Mouse (Mus musculus) megakaryocyte progenitor cell, adult 5-6 weeks (primary cell): ENCODE results near the gene Slain1. TPM values are rescaled to one million over a fixed set of nuclear protein-coding genes. Genes with fewer than 3 reads are reported as not detected.
"Not testable (repeated sequence)": the region's sequence is repeated elsewhere in the genome, so short reads cannot be mapped to it uniquely, and the experiment has no call there.

Experiments
- ATAC-seq: replicated peaks from 2 replicates; pipeline ENCODE4 v1.8.0; 2016; ENCODE audit warnings: mild to moderate bottlenecking, moderate TSS enrichment, inconsistent platforms; ENCODE audit not compliant: poor library complexity
- total RNA-seq, 2 experiments: library from RNA; stranded (forward) in 1 of 2; stranded (reverse) in 1 of 2; fragments of 157-497, 149-512 nt in 1 of 2; fragments of 200-1000 nt in 1 of 2; gene quantifications; 2 replicates each; pipeline versions ENCODE4 v1.2.3 to v1.2.4; 2015 to 2017

Gene Slain1
- total RNA-seq, 2 experiments from 2014 or later: 7.2 to 9.7 TPM

DNA sequence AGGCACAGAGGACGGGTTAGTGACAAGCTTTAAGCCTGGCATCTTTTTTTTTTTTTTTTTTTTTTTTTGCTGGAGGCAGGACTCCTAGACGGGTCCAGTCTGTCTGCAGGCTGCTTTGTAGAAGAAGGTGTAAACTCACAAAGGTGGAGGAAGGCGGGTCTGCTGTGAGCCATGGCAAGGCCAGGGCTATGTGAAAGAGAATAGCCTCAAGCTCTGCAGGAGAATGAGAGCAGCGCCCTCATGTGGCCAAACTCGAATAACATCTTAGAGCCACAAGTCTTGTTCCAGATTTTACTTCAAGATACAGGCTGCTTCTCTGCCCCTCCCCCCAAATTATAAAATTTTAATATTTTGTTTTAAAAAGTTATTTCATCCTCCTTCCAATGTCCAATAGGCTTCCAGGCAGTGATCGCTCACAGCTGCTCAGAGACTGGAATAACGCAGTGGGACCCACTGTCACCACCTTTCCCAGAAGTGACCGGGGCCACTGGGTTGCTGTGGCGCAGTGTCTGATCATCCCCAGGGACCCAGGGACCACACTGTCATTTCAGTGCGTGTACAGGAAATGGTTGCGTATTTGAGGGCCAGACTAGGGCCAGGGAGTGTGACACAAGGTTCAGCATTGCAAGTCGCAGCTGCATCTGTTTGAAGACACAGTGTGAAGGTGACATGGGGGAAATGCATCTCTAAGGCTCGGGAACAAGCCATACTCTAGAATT, 70.8 kb downstream of the Slain1 start:
- ATAC-seq: peak; percentile 45

DNA sequence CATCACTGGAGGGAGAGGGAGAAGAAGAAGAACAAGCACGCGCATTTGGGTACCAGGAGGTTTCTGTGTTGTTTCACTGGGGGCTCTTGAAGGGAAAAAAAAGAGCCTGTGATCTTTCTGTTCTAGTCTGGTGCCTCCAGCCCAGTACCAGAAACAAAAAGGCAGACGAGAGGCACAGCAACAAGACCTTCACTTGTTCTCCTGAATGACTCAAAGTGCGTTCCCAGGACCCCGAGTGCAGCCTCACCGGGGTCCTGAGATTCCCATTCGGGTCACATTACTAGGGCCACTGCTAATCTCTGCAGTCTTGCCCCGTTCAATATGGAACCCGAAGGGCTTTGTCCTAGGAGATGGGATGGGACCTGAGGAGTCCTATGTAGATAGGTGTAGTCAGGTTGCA, 73.3 kb downstream of the Slain1 start:
- ATAC-seq: no peak

DNA sequence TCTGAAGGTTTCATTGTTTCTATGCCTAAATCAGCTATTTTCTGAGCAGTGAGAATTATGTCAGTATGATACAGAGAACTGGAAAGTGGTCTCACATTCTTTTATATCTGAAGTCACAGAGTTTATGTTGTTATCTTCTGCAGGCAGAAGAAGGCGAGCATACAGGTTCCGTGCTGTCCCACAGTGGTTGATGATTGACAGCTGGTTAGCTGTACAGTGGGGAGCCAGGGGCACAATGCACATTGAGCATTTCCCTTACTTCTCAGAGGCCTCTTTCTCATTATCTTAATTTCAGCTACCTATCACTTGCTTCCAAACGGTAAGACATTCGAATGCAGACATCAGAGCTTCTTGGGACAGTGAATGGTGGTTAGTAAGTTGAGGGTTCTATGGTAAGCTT, 73.8 kb downstream of the Slain1 start:
- ATAC-seq: 0 out of 2 replicates have a peak, but pooled peaks have one; percentile 11

DNA sequence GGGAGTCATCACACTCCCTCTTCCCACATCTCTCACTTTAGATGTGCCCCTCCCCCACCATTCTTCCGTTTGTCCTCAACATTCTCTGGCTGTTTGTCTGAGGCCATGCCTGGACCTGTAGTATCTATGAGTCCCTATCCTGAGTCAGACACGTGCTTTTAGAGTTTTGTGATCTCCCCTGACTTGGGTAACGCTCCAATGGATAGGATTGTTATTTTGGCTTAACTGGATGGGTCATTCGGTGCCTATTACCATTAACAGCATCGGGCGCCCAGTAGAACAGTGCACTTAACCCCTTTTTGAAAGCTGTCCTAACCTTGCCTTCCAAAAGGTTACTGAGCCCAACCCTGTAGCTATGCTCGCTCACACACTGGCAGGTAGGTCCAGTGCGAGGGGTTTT, 78.5 kb downstream of the Slain1 start:
- no peak for ATAC-seq

DNA sequence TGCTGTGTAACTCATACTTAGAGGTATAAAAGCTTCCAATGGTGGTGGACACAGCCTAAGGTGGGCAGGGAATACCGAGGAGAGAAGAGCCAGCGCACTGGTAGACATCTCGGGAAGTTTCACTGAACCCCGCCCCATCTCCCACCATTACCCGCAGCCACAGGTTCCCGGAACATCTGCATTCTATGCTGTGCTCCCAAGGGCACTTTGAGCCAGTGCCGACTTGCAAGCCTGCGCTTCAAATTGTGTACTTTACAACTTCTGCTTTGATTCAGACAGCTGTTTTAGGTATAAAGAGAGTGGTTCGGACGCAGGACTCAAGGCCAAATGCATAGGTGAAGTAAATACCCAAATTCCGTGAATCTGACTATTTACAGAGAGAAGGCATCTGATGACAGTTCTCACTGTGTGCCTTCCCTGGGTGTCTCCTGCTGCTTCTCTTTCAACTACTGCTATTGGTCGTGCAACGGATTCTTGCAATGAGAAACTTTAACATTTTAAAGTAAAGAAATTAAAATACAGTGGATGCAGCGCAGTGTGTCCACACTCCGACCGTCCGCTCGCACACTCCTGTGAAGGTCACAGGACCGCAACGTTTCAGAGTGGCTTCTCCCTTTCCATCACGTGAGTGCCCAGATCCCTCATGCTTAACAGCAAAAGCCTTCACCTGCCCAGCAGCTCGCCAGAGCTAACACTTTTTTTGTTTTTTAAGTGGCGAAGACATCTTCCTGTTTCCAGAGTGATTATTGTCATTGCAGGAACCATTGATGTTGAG, 79.1 kb downstream of the Slain1 start:
- ATAC-seq: no peak

DNA sequence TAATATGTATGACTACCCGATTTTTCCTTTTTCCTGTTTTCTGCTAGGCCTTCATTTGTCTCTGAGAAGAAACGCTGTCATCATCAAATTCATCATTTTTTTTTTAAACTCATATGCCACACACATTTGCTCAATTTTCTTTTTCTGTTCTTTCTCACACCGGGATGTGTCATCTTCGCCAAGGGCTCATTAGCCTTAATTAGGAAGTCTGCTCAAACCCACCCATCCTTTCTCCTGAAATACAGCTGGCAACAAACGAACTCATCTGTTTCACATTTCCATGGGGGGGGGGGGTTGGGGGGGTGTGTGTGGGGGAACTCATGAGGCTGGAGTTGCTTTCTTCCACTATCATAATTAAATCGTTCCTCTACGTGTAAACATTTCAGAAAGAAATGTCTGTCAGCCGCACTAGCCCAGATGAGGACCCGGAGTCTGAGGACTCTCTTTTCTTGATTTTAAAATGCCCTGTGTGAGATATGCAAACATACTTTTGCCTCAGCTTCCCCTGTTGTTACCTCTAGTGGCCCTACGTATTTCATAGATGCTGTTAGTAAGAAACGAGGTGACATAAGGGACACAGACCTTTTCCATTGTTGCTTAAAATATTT, 79.8 kb downstream of the Slain1 start:
- no peak for ATAC-seq

DNA sequence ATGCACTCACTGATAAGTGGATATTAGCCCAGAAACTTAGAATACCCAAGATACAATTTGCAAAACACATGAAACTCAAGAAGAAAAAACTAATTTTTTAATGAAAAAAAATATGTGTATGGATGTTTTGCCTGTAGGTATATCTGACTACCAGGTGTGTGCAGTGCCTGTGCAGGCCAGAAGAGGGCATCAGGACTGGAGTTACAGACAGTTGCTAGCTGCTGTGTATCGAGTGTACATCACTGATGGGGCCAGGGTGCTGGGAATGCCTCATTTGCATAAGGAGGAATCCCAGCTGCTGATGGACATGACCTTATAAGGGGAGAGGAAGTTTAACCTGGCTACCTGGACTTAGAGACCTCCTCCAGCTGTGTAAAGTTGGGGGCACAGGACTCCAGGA, 82.6 kb downstream of the Slain1 start:
- ATAC-seq: peak; percentile 61; the same call in 1 of the 2 replicates

DNA sequence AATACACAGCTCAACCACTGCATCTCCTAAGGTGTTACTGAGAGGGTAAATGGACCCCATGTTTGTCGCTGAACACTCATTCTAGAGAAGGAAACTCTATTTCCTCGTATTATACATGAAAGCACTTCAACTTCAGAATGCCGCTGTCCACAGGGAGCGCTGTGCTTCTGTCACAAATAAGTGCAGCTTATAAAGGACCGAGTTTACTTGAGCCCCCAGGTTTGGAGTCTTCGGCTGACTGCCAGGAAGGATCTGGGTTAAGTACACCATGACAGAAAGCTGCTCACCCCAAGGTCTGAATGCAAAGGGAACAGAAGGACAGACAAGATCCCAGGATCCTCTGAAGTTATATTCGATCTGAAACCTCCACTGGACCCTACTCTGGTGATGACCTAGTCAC, 91.2 kb downstream of the Slain1 start:
- no peak for ATAC-seq

DNA sequence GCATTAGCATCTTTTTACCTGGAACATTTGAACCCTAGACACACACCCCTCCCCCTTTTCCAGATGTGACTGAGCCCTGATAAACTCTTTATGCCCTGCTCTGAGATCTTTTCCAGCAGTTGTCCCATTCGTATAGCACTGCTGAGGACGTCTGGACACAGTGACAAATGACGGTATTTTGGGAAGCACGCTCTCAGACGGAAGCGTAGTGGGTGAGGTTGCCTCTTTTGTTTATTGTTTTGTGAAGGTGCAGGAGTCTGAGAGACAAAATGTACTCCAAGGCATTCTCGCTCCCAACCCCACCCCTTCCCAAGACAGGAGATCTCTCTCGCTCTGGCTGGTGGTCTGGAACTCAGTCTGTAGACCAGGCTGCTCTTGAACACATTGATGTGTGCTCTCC, 92.1 kb downstream of the Slain1 start:
- no peak for ATAC-seq

DNA sequence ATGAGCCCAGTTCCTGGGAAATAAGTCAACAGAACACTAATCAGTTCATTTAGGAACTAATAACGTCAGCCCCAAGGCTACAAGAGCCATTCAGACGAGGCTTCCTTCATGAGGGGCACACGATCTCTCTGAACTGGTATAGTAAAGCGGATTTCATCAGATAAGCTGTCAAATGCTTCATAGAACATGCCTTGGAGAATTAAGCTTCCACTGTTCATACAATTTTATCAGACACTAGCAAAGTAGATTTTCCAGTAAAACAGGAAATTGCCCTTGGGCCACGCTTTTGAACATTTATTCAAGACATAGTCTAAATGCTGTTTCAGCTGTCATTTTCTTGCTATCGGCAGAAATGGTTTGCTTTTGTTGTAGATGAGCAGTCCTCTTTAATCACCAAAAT, 97.3 kb downstream of the Slain1 start:
- 0 out of 2 replicates have a peak, but pooled peaks have one; percentile 20 for ATAC-seq

DNA sequence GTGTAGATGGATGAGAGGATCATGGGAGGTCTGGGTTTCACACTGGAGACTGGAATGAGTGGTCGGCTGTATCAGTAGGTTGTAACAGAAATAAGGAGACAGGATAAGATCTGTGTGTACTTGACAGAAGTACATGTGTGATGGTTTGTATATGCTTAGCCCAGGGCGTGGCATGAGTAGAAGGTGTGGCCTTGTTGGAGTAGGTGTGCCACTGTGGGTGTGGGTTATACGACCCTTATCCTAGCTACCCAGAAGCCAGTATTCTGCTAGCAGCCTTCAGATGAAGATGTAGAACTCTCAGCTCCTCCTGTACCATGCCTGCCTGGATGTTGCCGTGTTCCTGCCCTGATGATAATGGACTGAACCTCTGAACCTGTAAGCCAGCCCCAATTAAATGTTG, 100.6 kb downstream of the Slain1 start:
- not testable (repeated sequence) for ATAC-seq

DNA sequence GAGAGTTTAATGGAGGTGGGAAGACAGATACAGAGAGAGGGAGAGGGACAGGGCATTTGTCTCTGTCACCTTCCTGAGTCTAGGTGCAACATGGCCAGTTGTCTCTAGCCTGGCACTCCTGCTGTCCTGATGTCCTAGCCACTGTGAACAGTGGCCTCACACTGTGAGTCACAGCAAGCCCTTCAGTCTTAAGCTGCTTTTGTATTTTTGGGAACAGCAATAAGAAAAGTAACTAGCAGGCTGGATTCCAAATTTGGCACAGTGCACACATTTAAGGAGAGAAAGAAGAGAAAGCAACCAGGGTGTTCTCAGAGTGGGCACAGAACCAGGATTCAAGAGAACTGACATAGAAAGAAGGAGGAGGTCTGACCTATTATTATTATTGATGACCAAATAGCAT, 101.4 kb downstream of the Slain1 start:
- ATAC-seq: no peak

DNA sequence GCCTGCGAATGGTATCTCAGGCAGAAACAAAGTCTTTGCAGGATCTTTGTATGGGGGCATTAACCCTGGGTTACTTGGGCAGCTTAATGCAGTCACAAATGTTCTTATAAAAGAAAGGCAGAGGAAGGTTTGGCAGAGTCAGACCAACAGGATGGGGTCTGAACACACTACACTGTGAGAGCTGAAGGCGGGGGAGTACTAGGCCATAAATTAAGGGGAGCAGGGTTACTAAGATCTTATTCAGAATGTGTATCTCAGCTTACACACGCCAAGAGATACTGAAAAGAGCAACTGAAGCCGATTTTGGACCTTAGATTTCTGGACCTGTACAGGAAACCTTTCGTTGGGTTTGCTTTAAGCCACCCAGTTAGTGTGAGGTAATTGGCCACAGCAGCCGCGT, 102.7 kb downstream of the Slain1 start:
- ATAC-seq: no peak

DNA sequence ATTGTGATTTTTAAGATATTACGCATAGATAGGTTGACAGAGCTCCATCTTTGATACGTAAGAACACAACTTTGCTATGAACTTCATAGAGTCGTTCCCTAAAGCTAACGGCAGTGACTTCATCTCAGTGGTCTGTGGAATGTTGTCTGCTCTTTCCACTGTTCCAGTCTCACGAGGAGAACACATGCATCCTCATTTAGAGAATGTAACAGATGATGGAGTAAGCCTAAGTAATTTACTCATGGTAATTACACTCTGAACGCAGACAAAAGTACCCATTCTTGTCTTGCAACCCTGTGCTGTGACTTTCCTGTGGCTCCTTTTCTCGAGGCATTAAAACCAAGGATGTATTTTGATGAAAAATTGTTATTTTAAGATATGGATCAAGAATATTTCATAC, 104.0 kb downstream of the Slain1 start:
- ATAC-seq: no peak

DNA sequence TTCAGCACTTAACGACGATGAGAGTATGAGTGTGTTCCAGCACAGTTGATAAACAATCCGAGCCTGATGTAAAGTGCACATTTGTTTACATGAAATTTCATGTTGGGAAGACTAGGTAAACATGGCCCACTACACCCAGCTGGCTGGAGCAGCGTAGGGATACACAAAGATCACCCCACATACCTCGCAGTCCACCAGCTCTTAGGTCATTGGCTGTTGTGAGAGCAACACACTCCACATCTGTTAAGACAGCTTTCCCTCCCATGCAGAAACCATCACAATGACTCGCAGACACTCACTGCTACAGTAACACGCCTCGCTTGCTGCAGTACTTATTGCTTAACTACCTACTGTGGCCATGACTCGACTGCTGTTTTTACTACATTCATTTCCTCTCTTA, 104.4 kb downstream of the Slain1 start:
- ATAC-seq: no peak

Other genes with a start within 250 kb of the Slain1 start
- gene Scel, start 136.9 kb upstream of the Slain1 start, total RNA-seq (2015): not detected in 2 replicates
- gene Scel, start 136.9 kb upstream of the Slain1 start, total RNA-seq (2017): not detected in 2 replicates
- 0.20 and 0.71 TPM in 2 replicates for gene Ednrb, start 194.2 kb downstream of the Slain1 start, total RNA-seq (2015)
- gene Ednrb, start 194.2 kb downstream of the Slain1 start, total RNA-seq (2017): 0.30 TPM in 1 of 2 replicates, not detected in the other